Mouse (Mus musculus) embryonic facial prominence, embryonic 14.5 days (tissue): ENCODE measurements at regions not wholly inside any gene's neighbourhood (a gene's known extent, or its start where the extent isn't known, plus 50 kb on each side); places are given as distances from the start of the nearest gene placed in this dataset.
"Not testable (repeated sequence)": the region's sequence is repeated elsewhere in the genome, so short reads cannot be mapped to it uniquely, and the experiment has no call there.

Source experiments
- ATAC-seq: fragments of 200-750 bp; cut with Nextera tagmentation; 2 replicates; pipeline ENCODE4 v1.8.0; 2017; ENCODE audit warnings: low read depth, moderate number of reproducible peaks, moderate TSS enrichment
- DNase-seq: peaks from one replicate; pipeline ENCODE4 v3.0.0-alpha.2; 2015; ENCODE audit warnings: low spot score
- H3K27ac ChIP-seq: fragments of 300-500 bp; sonication (generic); replicated peaks from 2 replicates; pipeline ENCODE4 v1.5.1; 2014; ENCODE audit warnings: low read depth, mild to moderate bottlenecking, low read length, moderate library complexity
- H3K27me3 ChIP-seq: fragments of 300-500 bp; sonication (generic); replicated peaks from 2 replicates; pipeline ENCODE4 v1.6.1; 2014; ENCODE audit warnings: low read length; ENCODE audit not compliant: control insufficient read depth, insufficient read depth
- H3K36me3 ChIP-seq: fragments of 300-500 bp; sonication (generic); 2 replicates; pipeline ENCODE4 v1.6.1; 2014; ENCODE audit warnings: low read length, mixed read lengths; ENCODE audit not compliant: control insufficient read depth, insufficient read depth
- H3K4me1 ChIP-seq: fragments of 300-500 bp; sonication (generic); 2 replicates; pipeline ENCODE4 v1.6.1; 2014; ENCODE audit warnings: antibody characterized with exemption, low read length; ENCODE audit not compliant: control insufficient read depth, insufficient read depth
- H3K4me2 ChIP-seq: fragments of 300-500 bp; sonication (generic); 2 replicates; pipeline ENCODE4 v1.6.1; 2014; ENCODE audit warnings: low read depth, mild to moderate bottlenecking, low read length, moderate library complexity, mixed read lengths
- H3K4me3 ChIP-seq: fragments of 300-500 bp; sonication (generic); 2 replicates; pipeline ENCODE4 v1.5.1; 2014; ENCODE audit warnings: low read depth, mild to moderate bottlenecking, low read length
- H3K9ac ChIP-seq: fragments of 300-500 bp; sonication (generic); 2 replicates; pipeline ENCODE4 v1.6.1; 2014; ENCODE audit warnings: low read depth, mild to moderate bottlenecking, low read length, moderate library complexity, mixed read lengths
- H3K9me3 ChIP-seq: fragments of 300-500 bp; sonication (generic); 2 replicates; pipeline ENCODE4 v1.6.1; 2016; ENCODE audit warnings: low read length; ENCODE audit not compliant: control insufficient read depth
- WGBS: fragments of 180-500 bp; shearing (Covaris S2); extraction: QIAGEN DNeasy Blood & Tissue Kit; methylation state at CpG from one replicate; pipeline ENCODE4 v1.1.7; 2014; 5-methylcytosine and 5-hydroxymethylcytosine counted together

DNA sequence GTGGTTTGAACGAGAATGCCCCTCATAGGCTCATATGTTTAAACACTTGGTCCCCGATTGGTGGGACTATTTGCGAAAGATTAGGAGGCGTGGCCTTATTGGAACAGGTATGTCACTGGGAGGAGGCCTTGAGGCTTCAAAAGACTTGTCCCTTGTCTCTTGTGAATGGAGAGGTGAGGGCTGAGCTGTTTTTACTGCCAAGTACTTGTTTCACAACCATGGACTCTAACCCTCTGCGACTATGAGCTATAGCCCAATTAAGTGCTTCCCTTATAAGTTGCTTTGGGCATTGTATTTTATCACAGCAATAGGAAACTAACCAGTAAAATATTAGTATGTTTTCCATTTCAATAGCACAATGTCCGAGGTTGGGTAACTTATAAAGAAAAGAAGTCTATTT is 511.7 kb downstream of the Bnc2 start:
- Histone ChIP-seq H3K9ac (no peak overlapping the region), H3K27me3 (no peaks in the 10 kb centered on the region), H3K9me3 (no peaks in the 10 kb centered on the region), H3K27ac (no peak overlapping the region), H3K4me2 (no peak overlapping the region), H3K4me3 (no peak overlapping the region), H3K4me1 (peaks cover 7% of the 10 kb centered on the region; the same call in 1 of the 2 replicates), H3K36me3 (no peaks in the 10 kb centered on the region)
- 95% methylated on average over 6 of the region's 6 CpGs for WGBS
- no peak for ATAC-seq
- DNase-seq: no peak

- 65% methylated on average over 3 of the region's 3 CpGs for WGBS
- H3K4me1 ChIP-seq: peaks cover 3% of the 10 kb centered on the region; the same call in 1 of the 2 replicates
Measured at GRCm38 (mm10) chr4:84165256-84165655, 509.8 kb downstream of the Bnc2 start.

GRCm38 (mm10) chr4:84172841-84173240 is 502.2 kb downstream of the Bnc2 start:
- peak overlapping the region; percentile 0; the same call in 1 of the 2 replicates for H3K4me2 ChIP-seq
- WGBS: 20% methylated on average over 6 of the region's 6 CpGs

More at GRCm38 (mm10) chr4:84165256-84165655, 509.8 kb downstream of the Bnc2 start:
- Histone ChIP-seq H3K27me3 (no peaks in the 10 kb centered on the region), H3K4me2 (no peak overlapping the region), H3K9me3 (no peaks in the 10 kb centered on the region), H3K36me3 (no peaks in the 10 kb centered on the region), H3K27ac (no peak overlapping the region), H3K9ac (no peak overlapping the region), H3K4me3 (no peak overlapping the region)
- ATAC-seq (no peak), DNase-seq (peak; percentile 63)

DNA sequence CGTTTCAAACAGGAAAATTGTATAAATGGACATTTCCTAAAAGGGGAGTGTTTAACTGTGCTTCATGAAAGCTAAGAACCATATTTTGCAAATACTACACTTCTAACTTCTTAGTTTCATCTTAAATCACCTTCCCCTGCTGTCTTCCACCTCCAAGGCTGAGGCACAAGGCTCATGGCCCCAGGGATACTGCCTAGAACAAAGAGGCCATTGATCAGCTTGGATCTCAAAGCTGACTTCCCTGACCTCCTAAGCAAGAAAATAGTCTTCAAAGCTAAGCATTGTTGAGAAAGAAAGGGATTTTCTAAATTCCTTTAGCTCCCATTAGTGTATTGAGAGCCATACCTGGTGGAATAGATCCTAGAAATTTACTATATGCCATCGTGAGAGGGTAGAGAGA is 501.6 kb downstream of the Bnc2 start:
- Histone ChIP-seq H3K4me1 (peaks cover 14% of the 10 kb centered on the region), H3K4me2 (0 out of 2 replicates have a peak overlapping the region, but pooled peaks have one; percentile 0), H3K4me3 (no peak overlapping the region), H3K36me3 (no peaks in the 10 kb centered on the region), H3K27ac (peak overlapping the region; percentile 7; the same call in 1 of the 2 replicates), H3K9me3 (no peaks in the 10 kb centered on the region), H3K27me3 (no peaks in the 10 kb centered on the region), H3K9ac (no peak overlapping the region)
- ATAC-seq (no peak), DNase-seq (no peak)
- WGBS: 19% methylated on average over 2 of the region's 2 CpGs

More at GRCm38 (mm10) chr4:84172841-84173240, 502.2 kb downstream of the Bnc2 start:
- no peaks in the 10 kb centered on the region for H3K9me3 ChIP-seq
- no peaks in the 10 kb centered on the region for H3K36me3 ChIP-seq
- DNase-seq (peak; percentile 93), ATAC-seq (peak; percentile 96)
- peaks cover 14% of the 10 kb centered on the region for H3K4me1 ChIP-seq
- no peaks in the 10 kb centered on the region for H3K27me3 ChIP-seq
- H3K9ac ChIP-seq: no peak overlapping the region
- H3K4me3 ChIP-seq: no peak overlapping the region
- H3K27ac ChIP-seq: peak overlapping the region; percentile 28

- ATAC-seq, H3K9me3 ChIP-seq, H3K36me3 ChIP-seq, H3K27me3 ChIP-seq, H3K9ac ChIP-seq, H3K4me2 ChIP-seq, H3K27ac ChIP-seq, H3K4me3 ChIP-seq, DNase-seq: not testable (repeated sequence)
- WGBS: 92% methylated on average over 6 of the region's 6 CpGs
- H3K4me1 ChIP-seq: peaks cover 14% of the 10 kb centered on the region
Measured at GRCm38 (mm10) chr4:84176457-84176856, 498.6 kb downstream of the Bnc2 start.

- H3K36me3 ChIP-seq: no peaks in the 10 kb centered on the region
- no peak overlapping the region for H3K27ac ChIP-seq
- H3K4me3 ChIP-seq: no peak overlapping the region
- H3K27me3 ChIP-seq: no peaks in the 10 kb centered on the region
- H3K4me2 ChIP-seq: no peak overlapping the region
- H3K9ac ChIP-seq: no peak overlapping the region
- no peak for DNase-seq
- H3K4me1 ChIP-seq: peaks cover 7% of the 10 kb centered on the region; the same call in 1 of the 2 replicates
- 62% methylated on average over 3 of the region's 3 CpGs for WGBS
- ATAC-seq: no peak
- no peaks in the 10 kb centered on the region for H3K9me3 ChIP-seq
Measured at GRCm38 (mm10) chr4:84177827-84178226, 497.2 kb downstream of the Bnc2 start.

- DNase-seq (no peak), ATAC-seq (no peak)
- Histone ChIP-seq H3K4me1 (no peaks in the 10 kb centered on the region), H3K4me2 (no peak overlapping the region), H3K9ac (no peak overlapping the region), H3K27me3 (no peaks in the 10 kb centered on the region), H3K36me3 (no peaks in the 10 kb centered on the region), H3K9me3 (no peaks in the 10 kb centered on the region), H3K4me3 (no peak overlapping the region), H3K27ac (no peak overlapping the region)
- 81% methylated on average over 4 of the region's 4 CpGs for WGBS
Measured at GRCm38 (mm10) chr4:84184436-84184835, 490.6 kb downstream of the Bnc2 start.

- no peak overlapping the region for H3K27ac ChIP-seq
- no peak for ATAC-seq
- no peak overlapping the region for H3K9ac ChIP-seq
- H3K4me3 ChIP-seq: no peak overlapping the region
- H3K9me3 ChIP-seq: no peaks in the 10 kb centered on the region
- 88% methylated on average over 6 of the region's 6 CpGs for WGBS
- DNase-seq: no peak
- no peaks in the 10 kb centered on the region for H3K27me3 ChIP-seq
- H3K36me3 ChIP-seq: no peaks in the 10 kb centered on the region
- H3K4me1 ChIP-seq: no peaks in the 10 kb centered on the region
- H3K4me2 ChIP-seq: no peak overlapping the region
Measured at GRCm38 (mm10) chr4:84184844-84185243, 490.2 kb downstream of the Bnc2 start.

DNA sequence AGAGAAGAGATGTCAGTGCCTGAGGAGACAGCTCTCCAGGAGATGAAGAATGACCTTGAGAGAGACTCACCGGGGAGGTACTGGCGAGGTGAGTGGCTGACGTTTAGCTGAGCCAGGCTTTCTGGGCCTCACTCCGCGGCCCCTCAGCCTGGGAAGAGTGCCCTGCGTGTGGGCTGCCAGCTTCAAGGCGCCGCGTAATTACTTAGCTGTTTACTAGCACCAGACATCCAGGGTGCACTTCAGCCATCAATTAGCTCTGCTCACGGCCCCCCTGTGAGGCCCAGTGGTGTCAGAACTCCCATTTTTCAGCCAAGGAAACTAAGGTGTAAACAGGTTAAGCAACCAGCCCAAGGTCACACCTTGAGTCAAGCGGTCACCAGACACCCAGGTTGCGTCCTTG is 485.8 kb downstream of the Bnc2 start:
- peak; percentile 20 for DNase-seq
- Histone ChIP-seq H3K4me1 (no peaks in the 10 kb centered on the region), H3K27ac (no peak overlapping the region), H3K9ac (no peak overlapping the region), H3K4me2 (no peak overlapping the region), H3K27me3 (no peaks in the 10 kb centered on the region), H3K9me3 (no peaks in the 10 kb centered on the region), H3K36me3 (no peaks in the 10 kb centered on the region), H3K4me3 (no peak overlapping the region)
- ATAC-seq: no peak
- 60% methylated on average over 7 of the region's 12 CpGs for WGBS
